Mouse (Mus musculus) bone marrow, adult 2 months (tissue): Measurements from ENCODE around the gene Cnr2. TPM values are rescaled to one million over a fixed set of nuclear protein-coding genes. Genes with fewer than 3 reads are reported as not detected.

ENCODE experiments used
- H3K27ac ChIP-seq: fragments of 200-500 bp; 2 replicates; pipeline ENCODE4 v1.5.1; 2012; ENCODE audit warnings: low read depth, mild to moderate bottlenecking, control low read depth, inconsistent platforms, low read length; ENCODE audit not compliant: control insufficient read depth, poor library complexity, insufficient read depth
- H3K4me1 ChIP-seq: fragments of 200-500 bp; 2 replicates; pipeline ENCODE4 v1.6.1; 2011; ENCODE audit warnings: low read length; ENCODE audit not compliant: control insufficient read depth, insufficient read depth
- H3K4me3 ChIP-seq: fragments of 200-500 bp; replicated peaks from 2 replicates; pipeline ENCODE3; 2011; ENCODE audit warnings: mild to moderate bottlenecking, low read depth, low read length, control low read depth; ENCODE audit not compliant: control insufficient read depth
- CTCF ChIP-seq: fragments of 200-500 bp; IDR thresholded peaks from 2 replicates; pipeline ENCODE4 v1.5.1; 2011; ENCODE audit warnings: low read length, control low read depth; ENCODE audit not compliant: control insufficient read depth, insufficient read depth
- POLR2A ChIP-seq: fragments of 200-500 bp; IDR thresholded peaks from 2 replicates; pipeline ENCODE4 v1.6.1; 2011; ENCODE audit warnings: low read depth, mild to moderate bottlenecking, control low read depth, low read length, borderline replicate concordance; ENCODE audit not compliant: control insufficient read depth
- WGBS: fragments of 180-500 bp; shearing (Covaris S2); methylation state at CpG from one replicate; pipeline ENCODE4 v1.1.7; 2018; 5-methylcytosine and 5-hydroxymethylcytosine counted together
- polyA plus RNA-seq: library from polyadenylated mRNA; stranded (reverse); fragments of >200 nt; gene quantifications from 2 replicates; pipeline ENCODE4 v1.2.4, GENCODE M21; 2011; ENCODE audit warnings: low replicate concordance; ENCODE audit not compliant: missing spikeins, insufficient read depth, insufficient read length

The Cnr2 gene
- polyA plus RNA-seq, 1 experiment: 12.2 TPM

- Histone ChIP-seq H3K4me3 (peak overlapping the region; percentile 98), H3K4me1 (no peaks in the 10 kb centered on the region), H3K27ac (peak overlapping the region; percentile 96)
- TF ChIP-seq POLR2A: no peak
- TF ChIP-seq CTCF: no peak
- WGBS: 8% methylated on average over 15 of the region's 15 CpGs
These were observed 67.8 kb downstream of the Cnr2 start for GRCm38 (mm10) chr4:135962946-135963345.

GRCm38 (mm10) chr4:135963457-135964193 is 68.4 kb downstream of the Cnr2 start, which contains the start of gene Gale:
Gale (plus strand) TSS chr4:135963727.
- Histone ChIP-seq H3K4me1 (no peaks in the 10 kb centered on the region), H3K27ac (peak within 1 kb of the TSS; percentile 96), H3K4me3 (peak within 1 kb of the TSS; percentile 98)
- under 1% methylated on average over 56 of the region's 56 CpGs for WGBS
- TF ChIP-seq CTCF (no peak), POLR2A (peak; percentile 91; the same call in 1 of the 2 replicates)

- no peak overlapping the region for H3K27ac ChIP-seq
These were observed 69.2 kb downstream of the Cnr2 start for GRCm38 (mm10) chr4:135964426-135964825.

GRCm38 (mm10) chr4:135965113-135965512 is 69.9 kb downstream of the Cnr2 start:
- TF ChIP-seq CTCF: no peak
- Histone ChIP-seq H3K4me1 (no peaks in the 10 kb centered on the region), H3K27ac (no peak overlapping the region), H3K4me3 (no peak overlapping the region)
- WGBS: 80% methylated on average over 9 of the region's 9 CpGs

More at GRCm38 (mm10) chr4:135964426-135964825, 69.2 kb downstream of the Cnr2 start:
- Histone ChIP-seq H3K4me1 (no peaks in the 10 kb centered on the region), H3K4me3 (peak overlapping the region; percentile 98)
- TF ChIP-seq CTCF (no peak), POLR2A (no peak; the same call in 1 of the 2 replicates)
- 4% methylated on average over 12 of the region's 12 CpGs for WGBS

- H3K27ac ChIP-seq: no peak overlapping the region
- TF ChIP-seq CTCF: no peak
- no peak for TF ChIP-seq POLR2A
- 90% methylated on average over 16 of the region's 16 CpGs for WGBS
These were observed 71.1 kb downstream of the Cnr2 start for GRCm38 (mm10) chr4:135966283-135966682.

GRCm38 (mm10) chr4:135967086-135967760 is 72.0 kb downstream of the Cnr2 start:
- H3K4me1 ChIP-seq: no peaks in the 10 kb centered on the region
- 85% methylated on average over 18 of the region's 18 CpGs for WGBS
- TF ChIP-seq POLR2A (no peak), CTCF (no peak)
- H3K27ac ChIP-seq: no peak overlapping the region
- no peak overlapping the region for H3K4me3 ChIP-seq

More at GRCm38 (mm10) chr4:135966283-135966682, 71.1 kb downstream of the Cnr2 start:
- no peaks in the 10 kb centered on the region for H3K4me1 ChIP-seq
- H3K4me3 ChIP-seq: no peak overlapping the region

- no peak for TF ChIP-seq POLR2A
- TF ChIP-seq CTCF: no peak
- WGBS: 85% methylated on average over 19 of the region's 19 CpGs
- Histone ChIP-seq H3K27ac (no peak overlapping the region), H3K4me1 (peaks cover 3% of the 10 kb centered on the region), H3K4me3 (no peak overlapping the region)
These were observed 73.2 kb downstream of the Cnr2 start for GRCm38 (mm10) chr4:135968271-135968869.
